Mouse (Mus musculus) lung, postnatal 0 days (tissue): ENCODE results near the gene Ablim2. TPM values are rescaled to one million over a fixed set of nuclear protein-coding genes. Genes with fewer than 3 reads are reported as not detected.

Experiments used
- ATAC-seq: fragments of 200-750 bp; cut with Nextera tagmentation; 2 replicates; pipeline ENCODE4 v1.8.0; 2017; ENCODE audit warnings: moderate library complexity
- DNase-seq: peaks from one replicate; pipeline ENCODE4 v3.0.0-alpha.2; 2016; ENCODE audit warnings: low spot score
- H3K27ac ChIP-seq: fragments of 300-500 bp; sonication (generic); 2 replicates; pipeline ENCODE4 v1.5.1; 2014; ENCODE audit warnings: antibody characterized with exemption, mild to moderate bottlenecking, low read length, mixed read lengths
- H3K27me3 ChIP-seq: fragments of 300-500 bp; sonication (generic); replicated peaks from 2 replicates; pipeline ENCODE4 v1.6.1; 2014; ENCODE audit warnings: low read length, mixed read lengths; ENCODE audit not compliant: insufficient read depth
- H3K36me3 ChIP-seq: fragments of 300-500 bp; sonication (generic); 2 replicates; pipeline ENCODE4 v1.6.1; 2014; ENCODE audit warnings: low read length, mixed read lengths; ENCODE audit not compliant: insufficient read depth
- H3K4me1 ChIP-seq: fragments of 300-500 bp; sonication (generic); 2 replicates; pipeline ENCODE4 v1.6.1; 2014; ENCODE audit warnings: antibody characterized with exemption, low read depth, low read length, mixed read lengths; ENCODE audit not compliant: insufficient read depth
- H3K4me2 ChIP-seq: fragments of 300-500 bp; sonication (generic); replicated peaks from 2 replicates; pipeline ENCODE4 v1.6.1; 2014; ENCODE audit warnings: low read depth, mild to moderate bottlenecking, low read length, moderate library complexity, mixed read lengths
- H3K4me3 ChIP-seq: fragments of 300-500 bp; sonication (generic); 2 replicates; pipeline ENCODE4 v1.5.1; 2014; ENCODE audit warnings: low read depth, low read length
- H3K9ac ChIP-seq: fragments of 300-500 bp; sonication (generic); replicated peaks from 2 replicates; pipeline ENCODE4 v1.6.1; 2014; ENCODE audit warnings: low read depth, mild to moderate bottlenecking
- H3K9me3 ChIP-seq: fragments of 300-500 bp; sonication (generic); 2 replicates; pipeline ENCODE4 v1.6.1; 2016; ENCODE audit warnings: low read length, mixed read lengths
- CTCF ChIP-seq: IDR thresholded peaks from 2 replicates; pipeline ENCODE4 v1.5.1; 2016; ENCODE audit warnings: antibody characterized with exemption, mild to moderate bottlenecking
- EP300 ChIP-seq: IDR thresholded peaks from 2 replicates; pipeline ENCODE4 v1.6.1; 2016; ENCODE audit warnings: antibody characterized with exemption, mild to moderate bottlenecking, control low read depth
- WGBS: fragments of 180-500 bp; shearing (Covaris S2); extraction: QIAGEN DNeasy Blood & Tissue Kit; methylation state at CpG from one replicate; pipeline ENCODE4 v1.1.7; 2014; 5-methylcytosine and 5-hydroxymethylcytosine counted together
- polyA plus RNA-seq: library from polyadenylated mRNA; unstranded; fragments of >200 nt; fragmentation: Nextera tagmentation; extraction: Ambion mirVana; gene quantifications from 2 replicates; pipeline ENCODE4 v1.2.1, GENCODE M21; 2015

Gene Ablim2
- polyA plus RNA-seq, 1 experiment from 2014 or later: 0.74 TPM

- no peak overlapping the region for H3K4me3 ChIP-seq
- no peaks in the 10 kb centered on the region for H3K9me3 ChIP-seq
- ATAC-seq (peak; percentile 50), DNase-seq (no peak)
- TF ChIP-seq CTCF (no peak), EP300 (no peak)
- H3K36me3 ChIP-seq: no peaks in the 10 kb centered on the region
- H3K27me3 ChIP-seq: no peaks in the 10 kb centered on the region
- WGBS: 13% methylated on average over 4 of the region's 4 CpGs
- H3K4me2 ChIP-seq: no peak overlapping the region
- no peak overlapping the region for H3K27ac ChIP-seq
- no peaks in the 10 kb centered on the region for H3K4me1 ChIP-seq
- H3K9ac ChIP-seq: no peak overlapping the region
Measured at GRCm38 (mm10) chr5:35873382-35873781, 115.7 kb downstream of the Ablim2 start.

DNA sequence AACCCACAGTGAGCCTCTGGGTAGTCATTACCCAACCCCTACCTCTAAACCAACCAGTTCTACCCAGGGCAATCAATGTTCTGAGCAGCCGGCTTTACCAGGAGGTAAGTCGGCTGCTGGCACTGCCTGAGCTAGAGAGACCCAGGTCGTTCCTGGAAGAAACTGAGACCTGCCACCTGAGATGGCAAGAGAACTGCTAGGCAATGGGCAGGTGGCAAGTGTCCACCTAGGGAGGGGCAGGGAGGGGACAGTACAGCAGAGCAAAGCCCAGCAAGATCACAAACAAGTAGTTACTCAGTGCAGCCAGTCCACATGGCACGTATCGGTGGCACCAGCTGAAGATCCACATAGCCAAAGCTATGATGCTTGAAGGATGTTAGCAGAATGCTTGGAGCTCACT lies 118.6 kb downstream of the Ablim2 start:
- DNase-seq (no peak), ATAC-seq (no peak)
- 87% methylated on average over 5 of the region's 5 CpGs for WGBS
- no peaks in the 10 kb centered on the region for H3K36me3 ChIP-seq
- H3K27me3 ChIP-seq: no peaks in the 10 kb centered on the region
- H3K4me1 ChIP-seq: no peaks in the 10 kb centered on the region
- no peak overlapping the region for H3K9ac ChIP-seq
- H3K9me3 ChIP-seq: no peaks in the 10 kb centered on the region
- H3K27ac ChIP-seq: no peak overlapping the region
- H3K4me2 ChIP-seq: no peak overlapping the region
- no peak overlapping the region for H3K4me3 ChIP-seq
- TF ChIP-seq CTCF (no peak), EP300 (no peak)

- ATAC-seq: no peak
- Histone ChIP-seq H3K4me1 (no peaks in the 10 kb centered on the region), H3K27me3 (no peaks in the 10 kb centered on the region), H3K4me3 (no peak overlapping the region), H3K27ac (no peak overlapping the region), H3K9me3 (no peaks in the 10 kb centered on the region), H3K9ac (no peak overlapping the region), H3K4me2 (no peak overlapping the region), H3K36me3 (no peaks in the 10 kb centered on the region)
- no peak for TF ChIP-seq CTCF
- no peak for TF ChIP-seq EP300
- 92% methylated on average over 8 of the region's 8 CpGs for WGBS
- no peak for DNase-seq
Measured at GRCm38 (mm10) chr5:35879199-35879598, 121.5 kb downstream of the Ablim2 start.

DNA sequence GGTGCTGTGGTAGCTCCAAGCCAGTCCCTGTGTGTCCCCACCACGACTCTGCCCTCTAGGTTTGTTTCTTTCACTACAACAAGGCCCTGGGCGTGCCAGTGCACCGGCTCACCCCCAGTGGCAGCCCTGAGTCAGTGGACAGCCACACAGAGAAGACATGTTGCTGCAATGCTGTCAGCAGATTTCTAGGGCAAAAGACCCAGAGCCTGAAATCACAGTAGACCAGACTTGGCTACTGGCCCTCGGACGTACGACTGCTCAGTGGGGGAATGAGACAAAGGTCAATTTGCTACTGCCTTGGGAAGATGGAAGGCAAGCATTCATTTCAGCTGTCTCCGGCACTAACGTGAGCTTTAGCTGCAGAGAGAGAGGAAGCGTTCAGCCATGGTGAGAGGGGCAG lies 124.7 kb downstream of the Ablim2 start:
- DNase-seq: no peak
- H3K27me3 ChIP-seq: no peaks in the 10 kb centered on the region
- no peak overlapping the region for H3K9ac ChIP-seq
- no peaks in the 10 kb centered on the region for H3K36me3 ChIP-seq
- no peaks in the 10 kb centered on the region for H3K4me1 ChIP-seq
- H3K4me2 ChIP-seq: no peak overlapping the region
- H3K9me3 ChIP-seq: no peaks in the 10 kb centered on the region
- H3K27ac ChIP-seq: no peak overlapping the region
- ATAC-seq: no peak
- no peak overlapping the region for H3K4me3 ChIP-seq
- 35% methylated on average over 9 of the region's 9 CpGs for WGBS
- TF ChIP-seq CTCF (no peak), EP300 (no peak)

GRCm38 (mm10) chr5:35884262-35884661 lies 126.6 kb downstream of the Ablim2 start:
- DNase-seq (peak; percentile 69), ATAC-seq (no peak)
- Histone ChIP-seq H3K27ac (no peak overlapping the region), H3K36me3 (no peaks in the 10 kb centered on the region), H3K4me1 (no peaks in the 10 kb centered on the region), H3K4me2 (no peak overlapping the region), H3K4me3 (no peak overlapping the region), H3K9ac (no peak overlapping the region), H3K27me3 (no peaks in the 10 kb centered on the region), H3K9me3 (no peaks in the 10 kb centered on the region)
- WGBS: 34% methylated on average over 11 of the region's 11 CpGs
- TF ChIP-seq EP300: no peak
- peak; percentile 66 for TF ChIP-seq CTCF

- 85% methylated on average over 5 of the region's 5 CpGs for WGBS
- no peak for ATAC-seq
- Histone ChIP-seq H3K4me2 (no peak overlapping the region), H3K9ac (no peak overlapping the region), H3K4me1 (no peaks in the 10 kb centered on the region), H3K36me3 (no peaks in the 10 kb centered on the region), H3K27ac (no peak overlapping the region), H3K4me3 (no peak overlapping the region), H3K27me3 (no peaks in the 10 kb centered on the region), H3K9me3 (no peaks in the 10 kb centered on the region)
- no peak for TF ChIP-seq EP300
- no peak for TF ChIP-seq CTCF
- DNase-seq: no peak
Measured at GRCm38 (mm10) chr5:35884689-35885088, 127.0 kb downstream of the Ablim2 start.

GRCm38 (mm10) chr5:35888959-35889358 lies 131.3 kb downstream of the Ablim2 start:
- Histone ChIP-seq H3K4me2 (no peak overlapping the region), H3K36me3 (no peaks in the 10 kb centered on the region), H3K4me1 (peaks cover under 1% of the 10 kb centered on the region; the same call in 1 of the 2 replicates), H3K4me3 (no peak overlapping the region), H3K27ac (no peak overlapping the region), H3K27me3 (no peaks in the 10 kb centered on the region), H3K9ac (no peak overlapping the region), H3K9me3 (no peaks in the 10 kb centered on the region)
- ATAC-seq (no peak), DNase-seq (peak; percentile 67)
- 43% methylated on average over 9 of the region's 9 CpGs for WGBS
- TF ChIP-seq CTCF (peak; percentile 86), EP300 (no peak)
